22 mouse cellular contexts compared by ENCODE assay signal in the genomic region with DNA sequence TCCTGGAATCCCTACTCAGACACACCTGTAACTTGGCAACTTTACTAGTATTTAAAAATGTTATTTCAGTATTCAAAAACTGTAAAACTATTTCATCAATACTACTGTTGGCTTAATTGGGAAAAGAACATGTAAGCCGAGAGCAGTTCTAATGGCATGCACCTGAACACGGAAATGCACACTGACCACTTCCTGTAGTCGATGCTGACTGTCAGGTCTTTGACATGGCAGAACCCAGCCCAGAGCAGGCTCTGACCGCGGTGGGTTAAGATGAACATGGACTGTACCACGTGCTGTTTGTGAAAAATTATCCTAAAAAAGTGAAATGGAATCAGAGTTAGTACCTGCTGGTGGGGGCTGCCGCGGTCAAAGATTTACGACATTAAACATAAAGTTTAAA. TPM values are rescaled to one million over a fixed set of nuclear protein-coding genes. Genes with fewer than 3 reads are reported as not detected.
DNase-seq lines count a peak whose midpoint lies in the region; ATAC-seq lines count a peak whose summit lies in the region.
"Not testable (repeated sequence)": the region's sequence is repeated elsewhere in the genome, so short reads cannot be mapped to it uniquely, and the experiment has no call there.
"Had no signal": no experiment of that assay in that cellular context is flagged by ENCODE, and none has a peak within 500 bp of the region (broad histone marks: within the 10 kb centered on the region; RNA-seq: fewer than 3 reads in every experiment).

No protein-coding gene starts in this region.

- ATAC-seq in activated CD4-positive, CD25-positive, alpha-beta regulatory T cell, adult 4 months, result peak; percentile 61
- 0 out of 2 replicates have a peak, but pooled peaks have one; percentile 46 for ATAC-seq in forebrain, embryonic 11.5 days (replicated peaks; ENCODE audit: low FRiP score)
- ATAC-seq in hematopoietic stem cell, adult 5-6 weeks (replicated peaks in 1 of 2; ENCODE audit: insufficient read depth in 1 of 2, low FRiP score in 2 of 2, low TSS enrichment in 1 of 2, low read depth in 1 of 2, poor library complexity in 2 of 2, severe bottlenecking in 2 of 2), result peak; percentile 21 to 62; a peak in 3 of 4 replicates
- peak; percentile 61 for ATAC-seq in inflammation-experienced regulatory T-cells, adult 6 months
- ATAC-seq in megakaryocyte, adult 5-6 weeks (ENCODE audit: poor library complexity, severe bottlenecking), result peak; percentile 76
- 0 out of 2 replicates have a peak, but pooled peaks have one; percentile 17 for ATAC-seq in neural tube, embryonic 12.5 days (ENCODE audit: low FRiP score, low read depth)

- H3K4me2 ChIP-seq in forebrain, embryonic 11.5 days (ENCODE audit: low read depth, low read length, severe bottlenecking); neural tube, embryonic 12.5 days (replicated peaks): not testable (repeated sequence)

- 83% methylated on average over 9 of the region's 9 CpGs for WGBS in forebrain, embryonic 11.5 days
- 86% methylated on average over 9 of the region's 9 CpGs for WGBS in neural tube, embryonic 12.5 days

- not testable (repeated sequence) for DNase-seq in forebrain, embryonic 11.5 days (ENCODE audit: low spot score)

- H3K4me3 ChIP-seq in forebrain, embryonic 11.5 days (ENCODE audit: low read depth, low read length); neural tube, embryonic 12.5 days: not testable (repeated sequence)

- not testable (repeated sequence) for H3K4me1 ChIP-seq in forebrain, embryonic 11.5 days (replicated peaks; ENCODE audit: control insufficient read depth, insufficient read depth, low read length); neural tube, embryonic 12.5 days

- H3K27ac ChIP-seq in forebrain, embryonic 11.5 days (ENCODE audit: low read depth, low read length); neural tube, embryonic 12.5 days: not testable (repeated sequence)

- H3K9ac ChIP-seq in forebrain, embryonic 11.5 days (ENCODE audit: low read length); neural tube, embryonic 12.5 days: not testable (repeated sequence)

- not testable (repeated sequence) for H3K9me3 ChIP-seq in forebrain, embryonic 11.5 days (ENCODE audit: control insufficient read depth, low read length); neural tube, embryonic 12.5 days

- H3K36me3 ChIP-seq in forebrain, embryonic 11.5 days (ENCODE audit: control insufficient read depth, insufficient read depth, low read length); neural tube, embryonic 12.5 days: not testable (repeated sequence)

- H3K27me3 ChIP-seq in forebrain, embryonic 11.5 days (ENCODE audit: control insufficient read depth, insufficient read depth, low read length); neural tube, embryonic 12.5 days (replicated peaks): not testable (repeated sequence)

RNA-seq across cellular contexts. Expression of a gene that starts 16.5 kb away (rescaled TPM):
- polyA plus RNA-seq in activated CD4-positive, CD25-positive, alpha-beta regulatory T cell, adult 4 months (2017; shearing (Covaris generic)), result not detected
- not detected in 2 replicates for polyA plus RNA-seq in forebrain, embryonic 11.5 days (2014; fragmentation: Nextera tagmentation; extraction: Ambion mirVana)
- not detected in 2 replicates for total RNA-seq in hematopoietic stem cell, adult 5-6 weeks (2017)
- not detected for polyA plus RNA-seq in inflammation-experienced regulatory T-cells, adult 6 months (2017; shearing (Covaris generic))
- not detected in 2 replicates for total RNA-seq in megakaryocyte, adult 5-6 weeks (2015)
- total RNA-seq in megakaryocyte, adult 5-6 weeks (2017), result not detected in 2 replicates
- polyA plus RNA-seq in neural tube, embryonic 12.5 days (2016; fragmentation: Nextera tagmentation; extraction: Ambion mirVana), result not detected in 2 replicates
- total RNA-seq: adrenal gland, adult 2 months; adrenal gland, postnatal 10 days; adrenal gland, postnatal 25 days; adrenal gland, postnatal 4 days; CH12.LX had no signal
- polyA plus RNA-seq: adrenal gland, adult 2 months; brain, embryonic 14.5 days; C2C12; embryonic facial prominence, embryonic 10.5 days; embryonic facial prominence, embryonic 12.5 days; embryonic facial prominence, embryonic 14.5 days; forebrain, embryonic 14.5 days; forebrain, embryonic 16.5 days; G1E; Patski had no signal

RNA-seq across cellular contexts. Expression of a gene that starts 39.6 kb away (rescaled TPM):
- not detected for polyA plus RNA-seq in activated CD4-positive, CD25-positive, alpha-beta regulatory T cell, adult 4 months (2017; shearing (Covaris generic))
- not detected in 2 replicates for polyA plus RNA-seq in forebrain, embryonic 11.5 days (2014; fragmentation: Nextera tagmentation; extraction: Ambion mirVana)
- not detected in 2 replicates for total RNA-seq in hematopoietic stem cell, adult 5-6 weeks (2017)
- polyA plus RNA-seq in inflammation-experienced regulatory T-cells, adult 6 months (2017; shearing (Covaris generic)), result not detected
- total RNA-seq in megakaryocyte, adult 5-6 weeks (2015), result not detected in 2 replicates
- total RNA-seq in megakaryocyte, adult 5-6 weeks (2017), result not detected in 2 replicates
- polyA plus RNA-seq in neural tube, embryonic 12.5 days (2016; fragmentation: Nextera tagmentation; extraction: Ambion mirVana), result not detected in 2 replicates
- total RNA-seq: adrenal gland, adult 2 months; adrenal gland, postnatal 10 days; adrenal gland, postnatal 25 days; adrenal gland, postnatal 4 days; CH12.LX had no signal
- polyA plus RNA-seq: adrenal gland, adult 2 months; brain, embryonic 14.5 days; C2C12; cortical plate, adult 2 months; embryonic facial prominence, embryonic 10.5 days; embryonic facial prominence, embryonic 12.5 days; embryonic facial prominence, embryonic 14.5 days; forebrain, embryonic 12.5 days; forebrain, embryonic 14.5 days; forebrain, embryonic 16.5 days; G1E; Patski had no signal

RNA-seq across cellular contexts. Expression of a gene that starts 41.1 kb away (rescaled TPM):
- 100 to 1,000 TPM; 129 to 142 TPM for polyA plus RNA-seq in activated CD4-positive, CD25-positive, alpha-beta regulatory T cell, adult 4 months (2017; shearing (Covaris generic))
- polyA plus RNA-seq in forebrain, embryonic 11.5 days (2014; fragmentation: Nextera tagmentation; extraction: Ambion mirVana), result 0.31 and 1.6 TPM in 2 replicates
- total RNA-seq in hematopoietic stem cell, adult 5-6 weeks (2017), result 334 and 380 TPM in 2 replicates
- 100 to 1,000 TPM in 2 of 3 experiments, 10 to 100 TPM in 1; 91.2 to 252 (median 106) TPM for polyA plus RNA-seq in inflammation-experienced regulatory T-cells, adult 6 months (2017; shearing (Covaris generic))
- total RNA-seq in megakaryocyte, adult 5-6 weeks (2015), result 703 and 727 TPM in 2 replicates
- 548 and 598 TPM in 2 replicates for total RNA-seq in megakaryocyte, adult 5-6 weeks (2017)
- polyA plus RNA-seq in neural tube, embryonic 12.5 days (2016; fragmentation: Nextera tagmentation; extraction: Ambion mirVana), result 0.46 and 0.76 TPM in 2 replicates

Comparison
In these comparisons a context has a peak if more than half of its experiments do, and no peak if none do; other contexts are left out.
1. ATAC-seq: peak in every context shown above with its lines; median percentile 76 in megakaryocyte, adult 5-6 weeks; 61 in activated CD4-positive, CD25-positive, alpha-beta regulatory T cell, adult 4 months; 61 in inflammation-experienced regulatory T-cells, adult 6 months; 46 in forebrain, embryonic 11.5 days; 42 in hematopoietic stem cell, adult 5-6 weeks; 17 in neural tube, embryonic 12.5 days.
2. RNA of a gene that starts 41.1 kb away (polyA plus RNA-seq): 129 to 142 TPM in activated CD4-positive, CD25-positive, alpha-beta regulatory T cell, adult 4 months and 91.2 to 252 TPM in inflammation-experienced regulatory T-cells, adult 6 months; 0.31 to 1.6 TPM in forebrain, embryonic 11.5 days and 0.46 to 0.76 TPM in neural tube, embryonic 12.5 days; every median in the first group is over 10 times any median in the second.